Mouse (Mus musculus) neural tube, embryonic 10.5 days (tissue): Measurements from ENCODE around the gene Dmgdh.

Experiments
- DNase-seq: peaks from one replicate; pipeline ENCODE4 v3.0.0-alpha.2; 2017; ENCODE audit warnings: low spot score; ENCODE audit errors: extremely low spot score

Dmgdh gene

GRCm38 (mm10) chr13:93771588-93772278 lies 97.5 kb downstream of the Dmgdh start, which contains the start of gene Arsb:
TSS of gene Arsb (plus strand) at chr13:93771630.
- DNase-seq, result peak; percentile 88

- DNase-seq, result no peak
Measured at GRCm38 (mm10) chr13:93772279-93772636, 98.0 kb downstream of the Dmgdh start.

DNA sequence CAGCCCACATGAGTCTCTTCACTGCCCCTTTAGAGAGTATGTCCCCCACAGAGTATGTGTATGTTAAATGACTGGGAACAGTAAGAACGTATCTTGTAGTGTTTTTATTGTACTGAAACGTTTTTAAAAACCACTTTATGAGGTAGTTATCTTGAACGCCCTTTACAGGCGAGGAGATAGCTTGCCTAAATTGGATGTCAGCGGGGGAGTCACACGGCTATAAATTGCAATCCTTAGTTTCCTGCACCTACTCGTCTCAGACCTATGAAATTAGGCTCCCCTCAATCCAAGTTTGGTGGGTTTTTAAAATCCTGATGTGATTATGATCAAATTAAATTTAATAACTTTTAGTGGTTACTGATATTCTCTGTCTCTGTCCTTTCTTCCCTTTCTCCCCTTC lies 98.6 kb downstream of the Dmgdh start:
- no peak for DNase-seq

- no peak for DNase-seq
Measured at GRCm38 (mm10) chr13:93773704-93774315, 99.6 kb downstream of the Dmgdh start.

DNA sequence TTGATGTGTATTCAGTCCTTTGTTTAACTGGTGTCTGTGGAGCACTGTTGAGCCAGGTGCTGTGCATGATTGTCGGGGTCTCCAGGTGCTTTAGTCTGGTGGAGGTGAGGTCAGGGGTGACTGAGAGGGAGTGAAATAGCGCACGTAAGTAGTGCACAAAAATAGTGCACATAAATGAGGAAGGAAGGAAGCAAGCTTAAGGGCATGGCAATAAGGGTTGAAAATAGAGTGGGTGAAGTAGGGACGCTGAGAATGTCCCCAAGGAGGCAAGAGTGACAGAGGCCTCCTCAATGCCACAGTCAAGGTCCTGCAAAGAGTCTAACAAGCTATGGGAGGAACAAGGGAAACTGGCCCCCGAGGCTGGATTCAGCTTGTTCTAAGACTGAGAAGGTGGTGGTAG lies 108.6 kb downstream of the Dmgdh start:
- DNase-seq, result no peak

DNA sequence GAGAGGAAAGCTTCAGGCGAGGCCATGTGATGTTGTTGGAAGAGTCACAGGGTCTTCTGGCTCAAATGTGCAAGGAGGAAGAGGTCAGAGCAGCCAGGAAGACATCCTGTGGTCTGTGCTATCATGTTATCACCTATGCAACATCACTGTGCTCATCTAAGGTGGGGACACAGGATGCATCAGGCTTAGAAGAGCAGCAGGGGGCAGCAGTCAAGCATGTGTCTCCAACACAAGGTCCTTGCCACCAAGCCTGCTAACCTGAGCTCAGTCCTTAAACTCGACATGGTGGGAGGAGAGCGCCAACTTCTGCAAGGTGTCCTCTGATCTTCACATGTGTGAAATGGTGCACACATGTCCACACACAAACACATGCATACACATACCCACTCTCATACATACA lies 111.1 kb downstream of the Dmgdh start:
- no peak for DNase-seq

- DNase-seq, result no peak
Measured at GRCm38 (mm10) chr13:93786051-93786450, 111.8 kb downstream of the Dmgdh start.

DNA sequence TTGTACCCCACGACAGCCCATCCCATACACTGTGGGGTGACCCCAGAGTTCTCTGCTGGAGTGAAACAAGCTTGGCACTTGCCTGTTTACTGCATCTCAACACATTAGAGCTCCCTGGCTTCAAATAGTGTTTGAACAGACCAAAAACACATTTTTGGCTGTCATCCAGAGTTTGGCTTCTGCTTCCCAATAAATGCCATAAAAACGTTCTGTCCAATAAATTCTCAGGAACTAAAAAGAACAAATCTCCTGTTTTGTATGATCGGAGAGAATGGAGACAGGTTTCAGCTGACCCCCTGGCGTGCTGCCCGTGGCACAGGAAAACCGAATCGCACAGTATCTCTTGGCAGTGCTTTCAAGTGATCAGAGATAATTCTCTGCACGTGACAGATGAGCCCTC lies 113.4 kb downstream of the Dmgdh start:
- DNase-seq, result no peak

DNA sequence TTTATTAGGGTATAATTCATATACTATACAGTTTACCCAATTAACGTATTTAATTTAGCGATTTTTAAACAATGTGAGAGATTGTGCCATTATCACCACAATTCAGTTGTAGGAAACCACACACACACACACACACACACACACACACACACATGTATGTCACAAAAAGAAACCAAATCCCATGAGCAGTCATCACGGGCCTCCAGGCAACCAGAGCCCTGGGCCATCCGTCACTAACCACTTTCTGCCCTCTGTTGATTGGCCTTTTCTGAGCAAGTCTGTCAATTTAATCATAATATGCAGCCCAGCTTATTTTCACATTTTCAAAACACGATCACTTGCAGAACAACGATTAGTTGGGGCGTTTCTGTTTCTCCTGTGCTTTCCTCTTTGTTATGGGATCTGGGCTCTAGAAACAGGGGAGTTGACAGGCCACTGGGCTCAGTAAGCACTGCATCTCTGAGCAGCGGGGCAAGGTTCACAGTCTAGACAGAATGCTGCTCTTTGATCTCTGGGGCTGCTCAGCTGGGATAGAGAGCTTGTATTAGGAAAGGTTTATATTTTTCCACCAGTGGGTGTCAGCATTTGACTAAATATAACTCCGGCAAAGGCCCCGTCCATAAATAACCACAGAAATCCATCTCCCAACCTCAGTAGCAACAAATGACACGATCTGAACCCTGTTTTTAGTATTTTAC lies 118.9 kb downstream of the Dmgdh start:
- peak; percentile 48 for DNase-seq

DNA sequence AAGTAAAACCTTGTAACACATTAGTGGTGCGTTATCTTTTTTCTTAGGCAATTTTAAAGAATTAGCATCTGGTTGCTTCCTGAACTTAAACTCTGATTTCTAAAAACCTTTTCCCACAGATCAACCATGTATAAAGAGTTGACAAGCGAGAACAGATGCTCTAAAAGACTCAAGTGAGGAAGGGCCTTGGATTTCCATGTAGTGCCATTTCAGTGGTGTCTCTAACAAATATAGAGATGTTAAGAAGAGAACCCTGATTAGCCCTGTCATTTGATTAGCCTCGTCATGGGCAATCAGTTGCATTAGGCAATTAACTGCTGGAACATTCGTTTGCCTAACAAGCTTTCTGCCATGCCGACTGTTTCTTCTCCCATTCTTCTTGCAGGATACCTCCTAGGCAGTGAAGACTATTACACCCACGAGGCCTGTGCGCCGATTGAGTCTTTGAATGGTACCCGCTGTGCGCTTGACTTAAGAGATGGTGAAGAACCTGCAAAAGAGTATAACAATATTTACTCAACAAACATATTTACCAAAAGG lies 119.5 kb downstream of the Dmgdh start:
- DNase-seq, result no peak

- no peak for DNase-seq
Measured at GRCm38 (mm10) chr13:93797011-93797600, 122.9 kb downstream of the Dmgdh start.
